Mouse (Mus musculus) frontal cortex, postnatal 25 days (tissue): ENCODE measurements around the gene Krtap10-10.
"Not testable (repeated sequence)": the region's sequence is repeated elsewhere in the genome, so short reads cannot be mapped to it uniquely, and the experiment has no call there.

Source experiments
- DNase-seq, 2 experiments: peaks; one replicate each; pipeline ENCODE4 v3.0.0; 2022; ENCODE audit warnings: low spot score in 2 of 2

Gene Krtap10-10

DNA sequence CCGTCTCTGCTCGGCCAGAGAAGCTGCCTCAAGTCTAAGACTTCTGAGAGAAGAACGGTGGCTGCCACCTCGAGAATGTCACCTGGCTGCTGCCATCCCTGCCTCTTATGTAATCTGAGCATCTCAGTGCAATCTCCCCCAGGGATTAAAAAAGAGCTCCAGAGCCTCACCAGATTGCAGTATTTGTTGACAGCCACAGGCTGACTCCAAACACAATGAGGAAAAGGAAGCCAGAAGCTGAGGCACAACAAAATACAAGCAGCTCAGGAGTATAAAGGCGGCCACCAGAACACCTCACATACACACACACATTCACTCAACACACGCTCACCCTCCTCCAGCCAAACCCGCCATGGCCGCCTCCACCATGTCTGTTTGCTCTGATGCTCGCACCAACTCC lies at the start of gene Krtap10-10:
TSS of gene Krtap10-10 (plus strand) at position 301 of the 400 bp plus-strand sequence.
- no peak for DNase-seq

DNA sequence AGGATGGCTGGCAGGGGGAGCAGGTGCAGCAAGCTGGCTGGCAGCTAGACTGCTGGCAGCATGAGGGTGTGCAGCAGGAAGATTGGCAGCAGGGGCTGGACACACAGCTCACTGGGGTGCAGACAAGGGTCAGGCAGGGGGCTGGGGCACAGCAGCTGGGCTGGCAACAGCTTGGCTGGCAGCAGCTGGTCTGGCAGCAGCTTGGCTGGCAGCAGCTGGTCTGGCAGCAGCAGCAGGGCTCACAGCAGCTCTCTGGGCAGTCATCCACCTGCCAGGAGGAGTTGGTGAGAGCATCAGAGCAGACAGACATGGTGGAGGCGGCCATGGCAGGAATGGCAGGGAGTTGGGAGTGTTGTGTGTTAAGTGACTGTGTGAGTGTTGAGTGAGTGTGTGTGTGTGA lies 47.9 kb upstream of the Krtap10-10 start, which contains the start of gene Gm7137:
TSS of gene Gm7137 (minus strand) at position 325 of the 400 bp plus-strand sequence.
- DNase-seq, result not testable (repeated sequence)

DNA sequence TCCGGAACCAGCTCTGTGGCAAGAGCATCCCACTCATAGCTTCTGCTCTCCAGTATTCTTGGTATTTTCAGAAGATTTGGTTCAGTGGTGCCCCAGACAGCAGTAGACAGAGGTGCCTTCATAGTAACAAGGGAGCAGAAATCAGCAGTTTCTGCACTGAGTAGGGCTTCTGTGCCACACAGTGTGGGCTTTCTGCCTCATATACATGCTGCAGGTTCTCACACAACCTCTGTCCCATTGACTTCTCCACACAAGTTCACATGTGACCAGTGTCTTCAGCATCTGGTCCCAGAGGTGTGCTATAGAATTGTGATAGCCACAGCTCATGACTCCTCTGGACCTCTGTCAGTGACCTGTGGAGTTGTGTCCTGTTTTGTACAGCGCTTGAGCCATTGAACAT lies 47.1 kb upstream of the Krtap10-10 start:
- DNase-seq, result no peak

DNA sequence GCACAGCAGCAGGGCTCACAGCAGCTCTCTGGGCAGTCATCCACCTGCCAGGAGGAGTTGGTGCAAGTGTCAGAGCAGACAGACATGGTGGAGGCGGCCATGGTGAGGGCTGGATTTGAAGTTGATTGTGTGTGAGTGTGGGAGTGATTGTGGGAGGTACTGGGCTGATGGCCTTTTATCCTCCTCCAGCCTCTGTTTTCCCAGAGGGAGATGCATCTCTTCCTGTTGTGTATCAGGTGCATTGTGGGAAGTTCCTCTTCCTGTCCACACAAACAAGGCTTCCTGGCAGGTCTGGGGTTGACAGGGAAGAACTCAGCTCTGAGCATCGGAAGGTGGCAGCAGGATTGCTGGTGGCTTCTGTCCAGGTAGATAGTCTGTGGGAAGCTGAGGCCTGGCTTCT lies 40.8 kb upstream of the Krtap10-10 start, which contains the start of gene Gm9639:
TSS of gene Gm9639 (minus strand) at position 101 of the 400 bp plus-strand sequence.
- no peak for DNase-seq

DNA sequence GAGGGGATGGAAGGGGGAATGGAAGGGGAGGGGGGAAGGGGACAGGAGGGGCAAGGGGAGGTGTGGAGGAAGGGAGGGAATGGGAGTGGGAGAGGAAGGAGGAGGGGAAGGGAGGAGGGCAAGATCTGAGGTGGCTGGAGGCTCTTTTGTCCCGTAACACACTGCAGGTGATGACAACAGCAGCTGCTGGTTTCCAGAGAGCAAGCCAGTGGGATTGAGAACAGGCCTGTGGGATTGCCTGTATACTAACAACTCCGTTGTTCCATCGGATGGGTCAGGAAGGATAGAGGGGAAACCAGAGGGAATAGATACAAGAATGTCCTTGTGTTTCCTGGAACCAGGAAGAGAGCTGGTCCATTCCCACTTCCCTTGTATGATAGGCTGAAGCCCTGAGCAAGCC lies 38.1 kb upstream of the Krtap10-10 start:
- DNase-seq, result no peak

DNA sequence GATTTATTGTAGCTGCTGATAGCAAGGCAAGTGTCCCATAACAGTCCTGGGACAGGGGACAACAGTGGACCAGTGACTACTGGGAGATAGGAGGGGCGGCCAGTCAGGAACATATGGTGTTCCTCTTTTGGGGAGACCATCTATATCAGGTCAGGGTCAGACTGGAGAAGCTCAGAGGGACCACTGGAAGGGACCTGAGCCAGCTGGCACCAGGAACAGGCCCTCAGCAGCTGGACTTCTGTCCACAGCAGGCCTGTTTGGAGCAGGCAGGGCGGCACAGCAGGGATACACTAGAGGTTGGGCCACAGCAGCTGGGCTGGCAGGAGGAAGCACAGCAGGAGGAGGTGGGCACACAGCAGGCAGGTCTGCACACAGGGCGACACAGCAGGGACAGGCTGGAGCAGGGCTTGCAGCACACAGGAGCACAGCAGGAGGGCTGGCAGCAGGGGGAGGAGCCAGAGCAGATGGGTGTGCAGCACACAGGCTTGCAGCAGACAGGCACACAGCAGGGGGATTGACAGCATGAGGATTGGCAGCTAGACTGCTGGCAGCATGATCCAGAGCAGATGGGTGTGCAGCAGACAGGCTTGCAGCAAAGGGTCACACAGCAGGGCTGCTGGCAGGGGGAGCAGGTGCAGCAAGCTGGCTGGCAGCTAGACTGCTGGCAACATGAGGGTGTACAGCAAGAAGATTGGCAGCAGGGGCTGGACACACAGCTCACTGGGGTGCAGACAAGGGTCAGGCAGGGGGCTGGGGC lies 37.4 kb upstream of the Krtap10-10 start:
- not testable (repeated sequence) for DNase-seq

DNA sequence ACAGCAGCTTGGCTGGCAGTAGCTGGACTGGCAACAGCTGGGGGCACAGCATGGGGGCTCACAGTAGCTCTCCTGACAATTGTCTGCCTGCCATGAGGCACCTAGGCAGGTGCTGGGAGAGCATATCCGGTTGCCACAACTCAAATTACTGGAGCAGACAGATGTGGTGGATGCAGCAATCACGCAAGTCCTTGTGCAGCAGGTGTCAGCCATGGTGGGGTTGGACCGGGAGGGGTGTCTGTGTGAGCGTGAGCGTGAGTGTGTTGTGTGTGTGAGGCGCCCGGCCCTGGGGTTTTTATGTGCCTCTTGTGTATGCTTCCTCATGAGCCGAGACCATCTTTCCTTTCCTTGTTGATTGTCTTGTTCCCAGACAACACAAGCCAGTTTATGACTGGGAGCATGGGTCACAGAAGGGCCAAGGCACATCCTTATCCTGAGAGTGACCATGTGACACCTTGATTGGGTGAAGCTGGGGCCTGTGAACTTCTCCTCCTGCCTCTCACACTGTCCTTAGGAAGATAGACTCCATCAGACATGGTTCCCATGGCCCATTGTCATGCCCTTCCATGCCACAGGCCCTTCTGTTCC lies 36.7 kb upstream of the Krtap10-10 start, which contains the start of gene Gm19668:
TSS of gene Gm19668 (minus strand) at position 213 of the 588 bp plus-strand sequence.
- DNase-seq, result no peak

DNA sequence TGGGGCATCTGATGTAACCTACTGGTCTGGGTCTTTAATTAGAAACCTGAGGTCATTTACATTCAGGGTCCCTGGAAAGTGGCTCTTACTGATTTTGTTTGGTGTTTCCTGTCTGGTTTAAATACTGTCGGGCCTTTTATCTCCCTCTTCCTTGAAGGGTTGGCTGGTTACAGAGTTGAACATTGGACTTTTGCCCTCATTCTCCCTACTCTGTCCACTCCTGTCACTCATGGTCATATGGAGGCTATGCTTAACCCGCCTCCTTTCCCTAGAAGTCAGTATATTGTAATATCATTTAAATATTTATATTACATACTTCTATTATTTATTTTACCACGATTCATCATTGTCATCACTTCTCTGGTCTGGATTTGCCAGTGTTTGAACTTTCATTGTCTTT lies 31.7 kb upstream of the Krtap10-10 start:
- no peak for DNase-seq

DNA sequence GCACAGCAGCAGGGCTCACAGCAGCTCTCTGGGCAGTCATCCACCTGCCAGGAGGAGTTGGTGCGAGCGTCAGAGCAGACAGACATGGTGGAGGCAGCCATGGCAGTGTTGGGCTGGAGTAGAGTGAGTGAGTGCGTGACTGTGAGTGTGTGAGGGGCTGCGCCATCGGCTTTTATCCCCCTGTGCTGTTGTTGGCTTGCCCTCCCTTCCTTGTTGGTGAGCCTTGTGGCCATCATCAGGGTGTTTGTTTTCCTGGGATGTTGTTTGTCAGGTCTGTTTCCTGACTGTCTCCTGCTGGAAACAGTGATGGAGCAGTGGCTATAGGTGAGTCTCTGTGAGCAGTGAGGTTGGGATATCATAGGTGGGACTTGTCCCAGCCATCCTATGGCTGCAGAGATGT lies 24.0 kb upstream of the Krtap10-10 start, which contains the start of gene Gm9507:
TSS of gene Gm9507 (minus strand) at position 101 of the 400 bp plus-strand sequence.
- DNase-seq, result no peak

DNA sequence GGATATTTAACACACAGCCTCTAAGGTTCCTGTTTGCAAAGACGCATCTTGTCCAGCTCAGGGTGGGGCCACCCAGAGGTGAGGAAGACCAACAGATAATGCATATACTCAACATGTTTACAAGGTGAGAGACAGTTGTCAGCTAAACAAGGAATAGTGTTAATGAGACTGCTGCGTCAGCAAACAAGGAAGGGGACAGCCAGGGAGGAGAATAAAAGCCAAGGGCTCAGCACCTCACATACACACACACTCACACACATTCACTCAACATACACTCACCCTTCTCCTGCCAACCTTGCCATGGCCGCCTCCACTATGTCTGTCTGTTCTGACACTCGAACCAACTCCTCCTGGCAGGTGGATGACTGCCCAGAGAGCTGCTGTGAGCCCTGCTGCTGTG lies 21.4 kb upstream of the Krtap10-10 start, which contains the start of gene Gm2696:
TSS of gene Gm2696 (plus strand) at position 301 of the 400 bp plus-strand sequence.
- DNase-seq, result no peak

DNA sequence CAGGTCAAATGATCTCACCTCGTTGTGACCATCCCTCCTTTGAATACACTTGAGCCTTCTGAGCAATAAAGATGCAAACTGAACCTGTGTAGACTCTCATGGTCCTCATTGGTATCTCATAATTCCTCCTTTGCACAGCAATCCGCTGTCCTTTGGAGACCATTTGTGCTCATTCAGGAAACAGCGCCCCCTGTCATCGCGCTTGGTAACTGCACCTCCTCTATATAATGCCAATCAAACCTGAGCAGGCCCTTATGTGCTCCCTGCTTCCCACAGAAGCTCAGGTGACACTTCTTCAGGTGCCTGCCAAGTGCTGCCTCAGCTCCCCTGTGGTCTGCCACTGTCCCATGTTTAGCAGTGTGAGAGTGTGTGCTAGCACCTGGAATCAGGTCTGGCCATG lies 20.2 kb upstream of the Krtap10-10 start:
- DNase-seq, result no peak

DNA sequence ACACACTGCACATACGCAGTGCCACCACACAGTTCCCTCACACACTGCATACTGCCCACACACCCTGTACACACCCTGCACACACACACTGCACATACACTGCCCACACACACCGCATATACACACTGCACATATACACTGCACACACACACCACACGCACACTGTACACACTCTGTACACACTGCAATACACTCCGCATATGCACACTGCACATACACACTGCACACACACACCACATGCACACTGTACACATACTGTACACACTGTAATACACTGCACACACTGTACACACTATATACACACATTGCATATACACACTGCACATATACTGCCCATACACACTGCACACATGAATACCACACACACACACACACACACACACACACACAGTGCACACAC lies 17.2 kb upstream of the Krtap10-10 start:
- DNase-seq, result no peak

DNA sequence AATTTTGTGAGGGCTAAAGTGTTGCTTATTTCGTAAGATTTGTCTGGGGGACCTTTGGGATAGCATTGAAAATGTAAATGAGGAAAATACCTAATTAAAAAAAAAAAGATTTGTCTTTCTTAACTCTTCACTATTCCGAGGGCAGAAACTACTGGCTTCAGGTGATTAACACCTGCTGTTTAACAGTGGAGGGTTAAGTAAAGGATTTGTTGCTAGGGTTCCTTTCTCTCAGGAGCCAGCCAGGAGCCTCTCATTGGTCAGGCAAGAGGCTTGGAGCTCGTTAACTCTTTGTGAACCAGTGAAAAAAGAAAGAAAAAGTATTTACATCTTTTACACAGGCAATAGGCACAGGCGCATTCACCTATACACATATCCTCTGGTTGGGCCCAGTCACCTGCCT lies 16.5 kb upstream of the Krtap10-10 start:
- no peak for DNase-seq

DNA sequence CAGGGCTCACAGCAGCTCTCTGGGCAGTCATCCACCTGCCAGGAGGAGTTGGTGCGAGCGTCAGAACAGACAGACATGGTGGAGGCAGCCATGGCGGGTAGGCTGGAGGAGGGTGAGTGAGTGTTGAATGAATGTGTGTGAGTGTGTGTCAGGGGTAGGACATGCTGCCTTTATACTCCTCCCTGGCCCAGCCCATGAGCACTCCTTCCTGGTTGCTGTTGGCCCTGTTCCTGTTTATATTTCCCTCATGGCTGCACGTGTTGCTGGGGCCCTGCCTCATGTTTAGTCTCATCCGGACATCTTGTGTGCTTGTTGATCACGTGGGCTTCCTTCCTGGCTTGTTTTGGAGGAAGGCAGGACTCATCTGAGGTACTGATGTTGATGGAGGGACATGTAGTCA lies 8.8 kb upstream of the Krtap10-10 start, which contains the start of gene Krtap10-4:
TSS of gene Krtap10-4 (minus strand) at position 145 of the 400 bp plus-strand sequence.
- no peak for DNase-seq

DNA sequence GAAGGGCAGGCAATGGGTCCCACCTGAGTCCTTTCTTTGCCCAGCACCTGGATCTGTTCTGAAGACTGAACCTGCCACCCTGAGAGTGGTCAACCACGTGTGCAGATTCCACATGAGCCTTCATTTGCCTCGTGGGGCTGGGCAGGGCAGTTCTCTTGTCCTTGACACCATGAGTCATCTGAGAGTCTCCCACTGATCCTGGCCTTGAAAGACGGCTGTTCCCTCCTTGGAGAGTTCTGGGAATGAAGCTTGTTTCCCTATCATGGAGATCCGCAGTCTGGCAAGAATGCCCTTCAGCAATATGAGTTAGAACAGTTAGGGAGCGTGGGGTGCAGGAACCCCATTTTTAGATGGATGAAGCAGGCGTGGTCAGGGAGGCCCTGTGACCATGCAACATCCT lies 3.3 kb downstream of the Krtap10-10 start:
- DNase-seq, result no peak

DNA sequence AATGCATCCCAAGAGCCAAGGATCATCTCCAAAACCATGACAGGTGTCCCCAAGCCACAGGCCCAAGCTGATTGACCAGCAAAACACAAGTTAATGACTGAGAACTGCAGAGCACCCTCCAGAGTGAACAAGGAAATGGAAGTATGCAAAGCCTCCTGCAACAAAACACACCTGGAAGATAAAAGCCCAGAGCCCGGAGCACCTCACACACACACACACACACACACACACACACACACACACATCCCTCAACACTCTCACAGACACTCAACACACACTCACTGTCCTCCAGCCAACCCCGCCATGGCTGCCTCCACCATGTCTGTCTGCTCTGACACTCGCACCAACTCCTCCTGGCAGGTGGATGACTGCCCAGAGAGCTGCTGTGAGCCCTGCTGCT lies 10.8 kb downstream of the Krtap10-10 start, which contains the start of gene Gm36176:
TSS of gene Gm36176 (plus strand) at position 301 of the 400 bp plus-strand sequence.
- DNase-seq, result no peak

DNA sequence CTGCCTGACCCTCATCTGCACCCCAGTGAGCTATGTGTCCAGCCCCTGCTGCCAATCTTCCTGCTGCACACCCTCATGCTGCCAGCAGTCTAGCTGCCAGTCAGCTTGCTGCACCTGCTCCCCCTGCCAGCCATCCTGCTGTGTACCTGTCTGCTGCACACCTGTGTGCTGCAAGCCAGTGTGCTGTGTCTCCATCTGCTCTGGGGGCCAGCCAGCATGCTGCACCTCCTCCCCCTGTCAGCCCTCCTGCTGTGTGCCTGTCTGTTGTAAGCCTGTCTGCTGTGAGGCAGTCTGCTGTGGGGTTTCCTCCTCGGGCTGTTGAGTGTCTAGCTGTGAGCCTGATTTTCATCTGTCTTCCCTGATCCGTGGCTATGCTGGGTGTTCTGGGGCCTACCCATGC lies 11.2 kb downstream of the Krtap10-10 start:
- DNase-seq, result no peak

DNA sequence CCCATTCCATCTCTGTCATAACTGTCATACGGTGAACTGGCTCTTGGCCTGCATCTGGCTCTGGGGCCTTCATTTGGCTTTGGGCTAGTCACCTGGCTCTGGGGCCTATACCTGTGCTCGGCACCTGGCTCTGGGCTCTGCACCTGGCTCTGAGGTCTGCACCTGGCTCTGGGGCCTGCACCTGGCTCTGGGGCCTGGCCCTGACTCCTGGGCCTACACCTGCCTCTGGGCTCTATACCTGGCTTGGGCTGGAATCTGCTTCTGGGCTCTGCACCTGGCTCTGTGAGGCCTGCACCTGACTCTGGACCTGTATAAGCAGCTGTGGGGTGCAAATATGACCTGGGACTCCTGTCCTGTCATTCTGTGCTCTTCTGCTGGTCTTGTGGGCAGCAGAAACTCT lies 11.8 kb downstream of the Krtap10-10 start:
- DNase-seq, result no peak

DNA sequence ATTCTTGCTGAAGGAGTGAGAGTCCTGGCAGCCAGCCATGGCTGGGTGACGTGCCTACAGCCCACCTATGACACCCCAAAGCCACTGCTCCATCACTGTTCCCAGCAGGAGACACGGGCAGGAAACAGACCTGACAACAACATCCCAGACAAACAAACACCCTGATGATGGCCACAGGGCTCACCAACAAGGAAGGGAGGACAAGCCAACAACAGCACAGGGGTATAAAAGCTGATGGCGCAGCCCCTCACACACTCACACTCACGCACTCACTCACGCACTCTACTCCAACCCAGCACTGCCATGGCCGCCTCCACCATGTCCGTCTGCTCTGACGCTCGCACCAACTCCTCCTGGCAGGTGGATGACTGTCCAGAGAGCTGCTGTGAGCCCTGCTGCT lies 16.8 kb downstream of the Krtap10-10 start, which contains the start of gene Gm10318:
TSS of gene Gm10318 (plus strand) at position 301 of the 400 bp plus-strand sequence.
- no peak for DNase-seq

DNA sequence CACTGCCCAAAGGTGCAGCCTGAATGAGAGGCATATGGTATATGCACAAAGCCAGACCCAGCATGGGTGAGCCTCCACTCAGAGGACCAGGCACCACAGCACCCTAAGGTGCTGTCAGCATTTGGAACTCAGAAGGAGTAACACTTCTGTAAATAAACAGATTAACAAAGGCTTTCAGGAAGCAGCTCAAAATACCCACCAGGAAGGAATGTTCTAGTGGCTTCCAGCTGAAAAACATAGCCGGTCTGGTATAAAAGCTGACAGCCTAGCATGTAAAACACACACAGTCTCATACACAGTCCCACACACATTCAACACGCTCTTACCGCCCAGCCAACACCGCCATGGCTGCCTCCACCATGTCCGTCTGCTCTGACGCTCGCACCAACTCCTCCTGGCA lies 25.9 kb downstream of the Krtap10-10 start, which contains the start of gene Gm3285:
TSS of gene Gm3285 (plus strand) at position 301 of the 400 bp plus-strand sequence.
- DNase-seq, result no peak

DNA sequence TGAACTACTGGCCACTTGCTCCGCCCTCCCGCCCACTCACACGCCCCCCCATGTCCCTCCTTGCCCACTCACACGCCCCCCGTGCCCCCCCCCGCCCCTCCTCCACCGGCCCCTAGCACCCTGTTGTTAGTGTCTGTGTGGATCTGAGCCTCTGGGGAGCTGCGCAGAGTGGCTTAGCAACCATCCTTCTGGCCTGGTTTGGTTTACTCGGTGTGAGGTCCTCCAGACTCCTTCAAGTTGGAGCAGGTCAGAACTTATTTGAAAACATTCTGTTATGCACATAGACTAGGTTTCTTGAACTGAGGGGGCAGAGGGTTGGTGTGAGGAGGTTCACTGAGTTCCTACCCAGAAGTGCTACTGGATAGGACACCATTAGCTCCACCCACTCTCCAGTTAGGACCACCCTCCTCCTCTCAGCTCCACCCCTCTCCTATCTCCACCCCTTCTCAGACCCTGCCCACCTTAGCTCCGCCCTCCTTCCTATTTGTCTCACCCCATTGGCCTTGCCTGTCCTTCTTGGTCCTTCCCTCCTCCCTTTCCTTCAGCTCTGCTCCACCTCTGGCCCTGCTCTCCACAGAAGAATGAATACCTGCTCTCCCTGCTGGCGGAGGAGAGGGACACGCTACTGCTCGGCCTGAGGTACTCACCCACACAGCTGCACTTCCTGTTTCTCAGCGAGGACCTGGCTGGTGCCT lies 28.5 kb downstream of the Krtap10-10 start:
- no peak for DNase-seq

DNA sequence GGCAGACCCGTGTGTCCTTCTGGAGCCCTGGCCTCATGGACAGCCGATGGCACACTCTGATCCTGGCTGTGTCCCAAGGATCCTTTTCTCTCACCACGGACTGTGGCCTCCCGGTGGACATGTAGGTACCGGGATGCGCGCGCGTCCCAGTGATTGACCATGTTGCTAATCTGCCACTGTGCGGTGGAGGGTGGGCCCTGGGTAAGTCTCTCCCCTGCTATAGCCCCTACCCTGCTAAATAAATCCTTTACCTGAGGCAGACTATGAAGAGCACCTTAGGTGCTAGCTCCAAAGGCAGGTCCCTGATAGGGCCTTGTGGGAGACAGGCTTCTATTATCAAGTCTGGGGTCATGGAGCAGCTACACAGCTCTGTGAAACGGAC lies 29.0 kb downstream of the Krtap10-10 start:
- no peak for DNase-seq
